ENCODE assay signal across 8 mouse cellular contexts in genomic region chr9:106903791-106904134, GRCm38 (mm10). TPM values are rescaled to one million over a fixed set of nuclear protein-coding genes. Genes with fewer than 3 reads are reported as not detected.
DNase-seq lines count a peak whose midpoint lies in the region; ATAC-seq lines count a peak whose summit lies in the region.

No protein-coding gene starts in this region.

- ATAC-seq in embryonic facial prominence, embryonic 14.5 days (ENCODE audit: low read depth), result no peak

- H3K4me3 ChIP-seq in embryonic facial prominence, embryonic 14.5 days (ENCODE audit: low read depth, low read length), result no peak overlapping the region

- H3K36me3 ChIP-seq in embryonic facial prominence, embryonic 14.5 days (ENCODE audit: control insufficient read depth, insufficient read depth, low read length), result no peaks in the 10 kb centered on the region

- H3K9ac ChIP-seq in embryonic facial prominence, embryonic 14.5 days (ENCODE audit: low read depth, low read length), result no peak overlapping the region

- H3K27me3 ChIP-seq in embryonic facial prominence, embryonic 14.5 days (replicated peaks; ENCODE audit: control insufficient read depth, insufficient read depth, low read length), result no peaks in the 10 kb centered on the region

- WGBS in embryonic facial prominence, embryonic 14.5 days, result 4% methylated on average over 1 of the region's 1 CpGs

- DNase-seq in heart, adult 11 months, result peak; percentile 87
- DNase-seq in heart, adult 9 months (ENCODE audit: low spot score in 2 of 2), result no peak
- peak; percentile 51 for DNase-seq in thymus, postnatal 14 days
- no peak for DNase-seq in thymus, postnatal 36 days
- peak; percentile 86 for DNase-seq in embryonic facial prominence, embryonic 14.5 days (ENCODE audit: low spot score)
- peak; percentile 61 for DNase-seq in lung, postnatal 25 days (ENCODE audit: low spot score)
- DNase-seq in cerebellum, adult 8-10 months, result no peak
- DNase-seq in right cerebral cortex, postnatal 4 days, result no peak

- no peak overlapping the region for H3K27ac ChIP-seq in embryonic facial prominence, embryonic 14.5 days (replicated peaks; ENCODE audit: low read depth, low read length)

- no peak overlapping the region for H3K4me2 ChIP-seq in embryonic facial prominence, embryonic 14.5 days (ENCODE audit: low read depth, low read length)

- H3K9me3 ChIP-seq in embryonic facial prominence, embryonic 14.5 days (ENCODE audit: control insufficient read depth, low read length), result no peaks in the 10 kb centered on the region

- no peaks in the 10 kb centered on the region for H3K4me1 ChIP-seq in embryonic facial prominence, embryonic 14.5 days (ENCODE audit: control insufficient read depth, insufficient read depth, low read length)

RNA-seq across cellular contexts. Expression of gene Manf, which starts 12.0 kb away (rescaled TPM):
- 275 and 308 TPM in 2 replicates for polyA plus RNA-seq in embryonic facial prominence, embryonic 14.5 days (2014; fragmentation: Nextera tagmentation; extraction: Ambion mirVana)

RNA-seq across cellular contexts. Expression of gene Rbm15b, which starts 16.5 kb away (rescaled TPM):
- polyA plus RNA-seq in embryonic facial prominence, embryonic 14.5 days (2014; fragmentation: Nextera tagmentation; extraction: Ambion mirVana), result 16.6 and 17.2 TPM in 2 replicates

Comparison
In these comparisons a context has a peak if more than half of its experiments do, and no peak if none do; other contexts are left out.
1. DNase-seq: peak in heart, adult 11 months (single experiment), thymus, postnatal 14 days (single experiment), embryonic facial prominence, embryonic 14.5 days (single experiment) and lung, postnatal 25 days (single experiment); none in heart, adult 9 months (0 of 2), thymus, postnatal 36 days (0 of 2), cerebellum, adult 8-10 months (single experiment) and right cerebral cortex, postnatal 4 days (single experiment).